Mouse (Mus musculus): Measurements from ENCODE around the gene Gm26558. TPM values are rescaled to one million over a fixed set of nuclear protein-coding genes. Genes with fewer than 3 reads are reported as not detected.

Gene Gm26558
- total RNA-seq, 1 experiment: 0.27 TPM

GRCm38 (mm10) chr2:70702403-70702802 is 40.5 kb upstream of the Gm26558 start:
- in situ Hi-C loops (cut with MboI; ENCODE audit: low sequenced_read_pairs in 2 of 2, unreplicated experiment in 2 of 2): loop anchor here in 1 of 2 experiments (10.0 kb wide), 1 partner anchor 342 kb away; no protein-coding TSS in a partner anchor
- peaks cover 0 to 3% of the 10 kb centered on the region in 2 experiments; a peak in 1 of 4 replicates for H3K4me1 ChIP-seq (ENCODE audit: control insufficient read depth in 2 of 2, insufficient read depth in 2 of 2, low read length in 2 of 2, poor library complexity in 1 of 2)
- no peak for TF ChIP-seq HCFC1 (IDR thresholded peaks at IDR 0.05; ENCODE audit: borderline replicate concordance, insufficient read depth, low read length)
- no peak for TF ChIP-seq MAFK (IDR thresholded peaks at IDR 0.05; ENCODE audit: insufficient read depth, low read depth, low read length)
- TF ChIP-seq ZC3H11A (IDR thresholded peaks at IDR 0.05; ENCODE audit: borderline replicate concordance, low read depth, low read length): no peak
- no peak for TF ChIP-seq CHD2 (IDR thresholded peaks at IDR 0.05; ENCODE audit: low read depth, low read length)
- no peak for TF ChIP-seq ZNF384 (IDR thresholded peaks at IDR 0.05; ENCODE audit: low read depth, low read length)

GRCm38 (mm10) chr2:70701571-70701970 is 39.7 kb upstream of the Gm26558 start:
- TF ChIP-seq MAFK (IDR thresholded peaks at IDR 0.05; ENCODE audit: insufficient read depth, low read depth, low read length) (no peak), ZC3H11A (IDR thresholded peaks at IDR 0.05; ENCODE audit: borderline replicate concordance, low read depth, low read length) (no peak), ZNF384 (IDR thresholded peaks at IDR 0.05; ENCODE audit: low read depth, low read length) (no peak), HCFC1 (IDR thresholded peaks at IDR 0.05; ENCODE audit: borderline replicate concordance, insufficient read depth, low read length) (no peak), CHD2 (IDR thresholded peaks at IDR 0.05; ENCODE audit: low read depth, low read length) (no peak)
- Histone ChIP-seq H3K36me3 (ENCODE audit: control insufficient read depth, insufficient read depth, low read length, poor library complexity, severe bottlenecking) (no peaks in the 10 kb centered on the region), H3K9me3 (ENCODE audit: control insufficient read depth, insufficient read depth, low read depth, low read length) (no peaks in the 10 kb centered on the region), H3K4me3 (ENCODE audit: insufficient read depth in 1 of 2, low read depth in 1 of 2, low read length in 2 of 2, poor library complexity in 1 of 2, severe bottlenecking in 1 of 2) (no peak overlapping the region), H3K4me1 (ENCODE audit: control insufficient read depth in 2 of 2, insufficient read depth in 2 of 2, low read length in 2 of 2, poor library complexity in 1 of 2) (peaks cover 0 to 3% of the 10 kb centered on the region in 2 experiments; a peak in 1 of 4 replicates), H3K9ac (ENCODE audit: insufficient read depth, low read depth, low read length, poor library complexity, severe bottlenecking) (no peak overlapping the region), H3K27ac (ENCODE audit: insufficient read depth, low read depth, low read length, poor library complexity, severe bottlenecking) (no peak overlapping the region)
- in situ Hi-C loops (cut with MboI; ENCODE audit: low sequenced_read_pairs in 2 of 2, unreplicated experiment in 2 of 2): loop anchor here in 1 of 2 experiments (10.0 kb wide), 1 partner anchor 343 kb away; no protein-coding TSS in a partner anchor
- no peak for DNase-seq (ENCODE audit: low read depth, low spot score)

More at GRCm38 (mm10) chr2:70702403-70702802, 40.5 kb upstream of the Gm26558 start:
- H3K9me3 ChIP-seq (ENCODE audit: control insufficient read depth, insufficient read depth, low read depth, low read length): no peaks in the 10 kb centered on the region
- no peak for DNase-seq (ENCODE audit: low read depth, low spot score)
- no peak overlapping the region for H3K4me3 ChIP-seq (ENCODE audit: insufficient read depth in 1 of 2, low read depth in 1 of 2, low read length in 2 of 2, poor library complexity in 1 of 2, severe bottlenecking in 1 of 2)
- H3K9ac ChIP-seq (ENCODE audit: insufficient read depth, low read depth, low read length, poor library complexity, severe bottlenecking): no peak overlapping the region
- no peak overlapping the region for H3K27ac ChIP-seq (ENCODE audit: insufficient read depth, low read depth, low read length, poor library complexity, severe bottlenecking)
- no peaks in the 10 kb centered on the region for H3K36me3 ChIP-seq (ENCODE audit: control insufficient read depth, insufficient read depth, low read length, poor library complexity, severe bottlenecking)

DNA sequence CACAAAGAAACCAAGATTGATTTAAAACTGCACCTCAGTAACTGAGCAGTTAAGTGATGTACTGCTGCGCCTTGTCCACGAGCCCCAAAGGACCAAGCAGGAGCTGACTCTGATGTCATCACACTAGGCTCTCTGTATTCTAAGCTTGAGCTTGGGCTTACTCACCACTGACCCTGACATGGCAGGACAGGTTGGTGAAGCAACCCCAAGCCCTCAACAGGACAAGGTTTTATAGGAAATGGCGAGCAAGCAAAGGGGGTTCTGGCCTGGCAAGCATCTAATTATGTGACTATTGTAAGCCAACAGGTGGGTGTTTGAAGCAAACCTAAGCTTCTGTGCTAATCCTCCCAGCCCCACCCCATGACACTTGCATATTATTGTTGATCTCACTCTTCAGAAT is 38.9 kb upstream of the Gm26558 start:
- Histone ChIP-seq H3K9ac (ENCODE audit: insufficient read depth, low read depth, low read length, poor library complexity, severe bottlenecking) (no peak overlapping the region), H3K9me3 (ENCODE audit: control insufficient read depth, insufficient read depth, low read depth, low read length) (no peaks in the 10 kb centered on the region), H3K4me1 (ENCODE audit: control insufficient read depth in 2 of 2, insufficient read depth in 2 of 2, low read length in 2 of 2, poor library complexity in 1 of 2) (peaks cover 0 to 3% of the 10 kb centered on the region in 2 experiments; a peak in 1 of 4 replicates), H3K36me3 (ENCODE audit: control insufficient read depth, insufficient read depth, low read length, poor library complexity, severe bottlenecking) (no peaks in the 10 kb centered on the region), H3K27ac (ENCODE audit: insufficient read depth, low read depth, low read length, poor library complexity, severe bottlenecking) (no peak overlapping the region), H3K4me3 (ENCODE audit: insufficient read depth in 1 of 2, low read depth in 1 of 2, low read length in 2 of 2, poor library complexity in 1 of 2, severe bottlenecking in 1 of 2) (no peak overlapping the region)
- DNase-seq (ENCODE audit: low read depth, low spot score): no peak
- in situ Hi-C loops (cut with MboI; ENCODE audit: low sequenced_read_pairs in 2 of 2, unreplicated experiment in 2 of 2): loop anchor here in 1 of 2 experiments (10.0 kb wide), 1 partner anchor 344 kb away; no protein-coding TSS in a partner anchor
- TF ChIP-seq ZNF384 (IDR thresholded peaks at IDR 0.05; ENCODE audit: low read depth, low read length): no peak
- no peak for TF ChIP-seq ZC3H11A (IDR thresholded peaks at IDR 0.05; ENCODE audit: borderline replicate concordance, low read depth, low read length)
- TF ChIP-seq CHD2 (IDR thresholded peaks at IDR 0.05; ENCODE audit: low read depth, low read length): no peak
- no peak for TF ChIP-seq MAFK (IDR thresholded peaks at IDR 0.05; ENCODE audit: insufficient read depth, low read depth, low read length)
- no peak for TF ChIP-seq HCFC1 (IDR thresholded peaks at IDR 0.05; ENCODE audit: borderline replicate concordance, insufficient read depth, low read length)

DNA sequence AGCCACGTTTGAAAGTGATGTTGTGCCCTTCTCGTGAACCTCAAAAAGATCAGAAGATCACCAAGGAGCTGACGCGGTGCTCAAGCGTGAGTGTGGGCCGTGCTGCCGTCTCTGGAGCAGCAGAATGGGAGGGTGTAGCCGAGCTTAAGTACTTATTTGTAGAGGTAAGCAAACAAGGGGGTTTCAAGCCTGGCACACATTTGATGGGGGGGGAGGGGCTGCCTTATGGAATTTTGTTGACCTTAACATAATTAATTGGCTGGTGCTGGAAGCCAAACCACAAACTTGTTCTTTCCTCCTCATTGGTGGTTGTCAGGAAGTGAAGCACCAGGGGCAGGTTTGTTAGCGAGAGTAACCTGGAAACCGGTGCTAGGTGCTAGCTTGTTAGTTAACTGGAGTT is 33.8 kb upstream of the Gm26558 start:
- H3K4me3 ChIP-seq (ENCODE audit: insufficient read depth in 1 of 2, low read depth in 1 of 2, low read length in 2 of 2, poor library complexity in 1 of 2, severe bottlenecking in 1 of 2): no peak overlapping the region
- DNase-seq (ENCODE audit: low read depth, low spot score): no peak
- H3K4me1 ChIP-seq (ENCODE audit: control insufficient read depth in 2 of 2, insufficient read depth in 2 of 2, low read length in 2 of 2, poor library complexity in 1 of 2): peaks cover 0 to under 1% of the 10 kb centered on the region in 2 experiments; a peak in 3 of 4 replicates
- H3K9ac ChIP-seq (ENCODE audit: insufficient read depth, low read depth, low read length, poor library complexity, severe bottlenecking): no peak overlapping the region
- H3K9me3 ChIP-seq (ENCODE audit: control insufficient read depth, insufficient read depth, low read depth, low read length): no peaks in the 10 kb centered on the region
- no peak for TF ChIP-seq MAFK (IDR thresholded peaks at IDR 0.05; ENCODE audit: insufficient read depth, low read depth, low read length)
- no peak for TF ChIP-seq ZC3H11A (IDR thresholded peaks at IDR 0.05; ENCODE audit: borderline replicate concordance, low read depth, low read length)
- no peak for TF ChIP-seq CHD2 (IDR thresholded peaks at IDR 0.05; ENCODE audit: low read depth, low read length)
- no peak for TF ChIP-seq ZNF384 (IDR thresholded peaks at IDR 0.05; ENCODE audit: low read depth, low read length)
- no peak for TF ChIP-seq HCFC1 (IDR thresholded peaks at IDR 0.05; ENCODE audit: borderline replicate concordance, insufficient read depth, low read length)
- in situ Hi-C loops (cut with MboI; ENCODE audit: low sequenced_read_pairs in 2 of 2, unreplicated experiment in 2 of 2): no loop called here
- peaks cover 9% of the 10 kb centered on the region; the same call in 1 of the 2 replicates for H3K36me3 ChIP-seq (ENCODE audit: control insufficient read depth, insufficient read depth, low read length, poor library complexity, severe bottlenecking)
- no peak overlapping the region for H3K27ac ChIP-seq (ENCODE audit: insufficient read depth, low read depth, low read length, poor library complexity, severe bottlenecking)

Data from ES-E14 (cell line).